Mouse (Mus musculus): ENCODE results near the gene Hdc. TPM values are rescaled to one million over a fixed set of nuclear protein-coding genes. Genes with fewer than 3 reads are reported as not detected.

The Hdc gene
- total and polyA plus RNA-seq, 3 experiments: 2.8 to 5.5 TPM; not detected in 1

DNA sequence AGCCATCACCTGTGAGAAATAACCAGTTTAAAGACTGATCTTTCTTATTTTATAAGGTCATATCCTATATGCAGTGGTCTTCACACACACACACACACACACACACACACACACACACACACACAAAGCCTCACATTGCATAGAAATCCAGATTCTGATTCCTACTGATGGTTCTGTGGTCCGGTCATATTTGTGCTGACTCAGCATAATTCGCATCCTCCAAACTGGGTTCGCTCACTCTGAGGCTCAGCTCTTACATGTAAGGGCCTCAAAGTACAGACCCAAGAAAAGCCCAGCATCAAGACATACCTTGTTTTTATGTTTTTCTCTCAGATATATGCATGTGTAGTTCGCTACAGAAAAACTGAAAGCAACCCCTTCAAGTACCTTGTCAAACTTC is 27.8 kb downstream of the Hdc start:
- no peaks in the 10 kb centered on the region for H3K4me1 ChIP-seq (ENCODE audit: control insufficient read depth in 1 of 2, insufficient read depth in 2 of 2, low read length in 2 of 2)
- no peaks in the 10 kb centered on the region for H3K9me3 ChIP-seq (replicated peaks; ENCODE audit: insufficient read depth, low read length)
- H3K4me3 ChIP-seq (ENCODE audit: control insufficient read depth in 1 of 2, insufficient read depth in 1 of 2, low read depth in 2 of 2, low read length in 2 of 2): no peak overlapping the region
- H3K27ac ChIP-seq (ENCODE audit: control insufficient read depth, low read depth, low read length): no peak overlapping the region
- H3K79me2 ChIP-seq (ENCODE audit: control insufficient read depth, insufficient read depth, low read length, poor library complexity): no peaks in the 10 kb centered on the region
- no peaks in the 10 kb centered on the region for H3K27me3 ChIP-seq (ENCODE audit: control insufficient read depth in 1 of 2, insufficient read depth in 2 of 2, low read length in 2 of 2)
- no peak overlapping the region for H3K9ac ChIP-seq (ENCODE audit: control insufficient read depth, low read depth, low read length, poor library complexity, severe bottlenecking)
- 0 out of 4 replicates have a peak, but pooled peaks cover 0 to 2% of the 10 kb centered on the region in 2 experiments for H3K36me3 ChIP-seq (ENCODE audit: control insufficient read depth in 1 of 2, insufficient read depth in 2 of 2, low read length in 2 of 2)
- DNase-seq (ENCODE audit: low read depth, low spot score): no peak
- TF ChIP-seq MAFK (IDR thresholded peaks at IDR 0.05; ENCODE audit: borderline replicate concordance, low read depth, low read length) (peak; percentile 97), TBP (IDR thresholded peaks at IDR 0.05; ENCODE audit: low read depth, low read length) (no peak)

DNA sequence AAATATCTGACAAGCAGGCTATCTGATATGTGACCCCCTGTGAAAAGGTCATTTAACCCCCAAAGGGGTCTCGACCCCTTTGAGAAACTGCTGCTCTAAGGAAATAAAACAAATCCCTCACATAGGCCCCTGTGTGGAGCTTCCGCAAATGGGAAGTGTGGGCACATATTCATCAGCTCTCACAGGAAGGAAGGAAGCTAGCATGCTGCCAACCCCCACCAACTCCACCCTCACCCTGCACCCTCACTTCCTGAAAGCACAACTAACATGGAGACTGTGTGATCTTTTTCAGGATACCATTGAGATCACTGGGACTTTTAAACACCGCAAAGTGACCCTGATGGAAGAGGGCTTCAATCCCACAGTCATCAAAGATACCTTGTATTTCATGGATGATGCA is 31.6 kb downstream of the Hdc start:
- H3K79me2 ChIP-seq (ENCODE audit: control insufficient read depth, insufficient read depth, low read length, poor library complexity): no peaks in the 10 kb centered on the region
- H3K9ac ChIP-seq (ENCODE audit: control insufficient read depth, low read depth, low read length, poor library complexity, severe bottlenecking): no peak overlapping the region
- H3K4me3 ChIP-seq (ENCODE audit: control insufficient read depth in 1 of 2, insufficient read depth in 1 of 2, low read depth in 2 of 2, low read length in 2 of 2): no peak overlapping the region
- TF ChIP-seq ZC3H11A (IDR thresholded peaks at IDR 0.05; ENCODE audit: low read depth, low read length) (no peak), CTCF (IDR thresholded peaks at IDR 0.05 in 2 of 3, conservative IDR thresholded peaks at IDR 0.05 in 1 of 3; ENCODE audit: control insufficient read depth in 1 of 3, insufficient read depth in 1 of 3, low read depth in 2 of 3, low read length in 3 of 3, poor library complexity in 1 of 3, severe bottlenecking in 1 of 3) (no peak), TBP (IDR thresholded peaks at IDR 0.05; ENCODE audit: low read depth, low read length) (no peak), USF2 (IDR thresholded peaks at IDR 0.05; ENCODE audit: borderline replicate concordance in 1 of 2, insufficient read depth in 1 of 2, low read depth in 1 of 2, low read length in 2 of 2) (no peak), MYB (IDR thresholded peaks at IDR 0.05; ENCODE audit: low read depth, low read length) (no peak), BHLHE40 (IDR thresholded peaks at IDR 0.05; ENCODE audit: borderline replicate concordance, low read depth, low read length) (no peak), ZNF384 (IDR thresholded peaks at IDR 0.05; ENCODE audit: low read depth, low read length) (no peak), UBTF (IDR thresholded peaks at IDR 0.05; ENCODE audit: borderline replicate concordance, insufficient read depth, low read depth, low read length) (no peak), GATA1 (IDR thresholded peaks at IDR 0.05; ENCODE audit: low read depth, low read length) (no peak), MEF2A (IDR thresholded peaks at IDR 0.05; ENCODE audit: extremely low read depth, insufficient replicate concordance, low read depth, low read length, poor library complexity, severe bottlenecking) (no peak), KAT2A (conservative IDR thresholded peaks at IDR 0.05; ENCODE audit: low read depth, low read length) (no peak), CHD1 (IDR thresholded peaks at IDR 0.05; ENCODE audit: low read depth, low read length) (no peak)
- no peaks in the 10 kb centered on the region for H3K4me1 ChIP-seq (ENCODE audit: control insufficient read depth in 1 of 2, insufficient read depth in 2 of 2, low read length in 2 of 2)
- no peaks in the 10 kb centered on the region for H3K9me3 ChIP-seq (replicated peaks; ENCODE audit: insufficient read depth, low read length)
- 0 out of 4 replicates have a peak, but pooled peaks cover 0 to 2% of the 10 kb centered on the region in 2 experiments for H3K36me3 ChIP-seq (ENCODE audit: control insufficient read depth in 1 of 2, insufficient read depth in 2 of 2, low read length in 2 of 2)
- H3K27me3 ChIP-seq (ENCODE audit: control insufficient read depth in 1 of 2, insufficient read depth in 2 of 2, low read length in 2 of 2): no peaks in the 10 kb centered on the region
- DNase-seq (ENCODE audit: low read depth, low spot score): no peak
- H3K27ac ChIP-seq (ENCODE audit: control insufficient read depth, low read depth, low read length): no peak overlapping the region
